Mouse (Mus musculus): ENCODE measurements around the gene Gm3238.

GRCm38 (mm10) chr10:77769727-77770126 lies 1.4 kb downstream of the Gm3238 start:
- TF ChIP-seq HCFC1 (IDR thresholded peaks at IDR 0.05; ENCODE audit: borderline replicate concordance, insufficient read depth, low read length), result no peak
- TF ChIP-seq ZNF384 (IDR thresholded peaks at IDR 0.05; ENCODE audit: low read depth, low read length), result no peak
